Mouse (Mus musculus) granulocyte monocyte progenitor cell, adult 5-6 weeks (primary cell): ENCODE measurements around the gene Bbs9. TPM values are rescaled to one million over a fixed set of nuclear protein-coding genes. Genes with fewer than 3 reads are reported as not detected.

Experiments
- ATAC-seq: replicated peaks from 2 replicates; pipeline ENCODE4 v1.8.0; 2016; ENCODE audit warnings: mild to moderate bottlenecking, moderate TSS enrichment, inconsistent platforms; ENCODE audit not compliant: poor library complexity, severe bottlenecking
- total RNA-seq, 2 experiments: library from RNA; stranded (forward) in 1 of 2; stranded (reverse) in 1 of 2; fragments of 200-712, 200-1000 nt in 1 of 2; fragments of >200 nt in 1 of 2; fragmentation: Nextera tagmentation in 1 of 2; gene quantifications; 2 replicates each; pipeline ENCODE4 v1.2.3; 2014 to 2017

Gene Bbs9
- total RNA-seq, 2 experiments from 2014 or later = 18.4 to 20.5 TPM

- no peak for ATAC-seq
Observed at GRCm38 (mm10) chr9:22779631-22780030, 304.1 kb downstream of the Bbs9 start.

DNA sequence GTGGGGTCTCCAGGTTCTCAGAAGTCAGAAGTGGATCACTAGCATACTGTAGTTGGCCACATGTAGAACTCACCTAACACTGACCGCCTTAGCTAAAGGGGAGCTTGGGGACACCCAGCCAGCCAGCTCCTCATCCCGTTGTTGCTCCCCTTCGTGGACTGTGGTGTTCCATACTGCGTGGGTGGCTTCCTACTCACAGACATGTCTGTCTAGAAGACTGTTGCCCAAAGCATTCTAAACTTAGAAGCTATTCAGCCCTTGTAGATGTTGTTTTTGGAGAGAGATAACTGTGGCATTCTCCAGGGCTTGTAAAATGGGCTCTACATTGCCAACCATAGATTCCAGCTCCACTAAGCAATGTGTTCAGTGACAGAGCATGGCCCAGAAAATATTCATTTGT lies 310.5 kb downstream of the Bbs9 start:
- ATAC-seq = no peak

DNA sequence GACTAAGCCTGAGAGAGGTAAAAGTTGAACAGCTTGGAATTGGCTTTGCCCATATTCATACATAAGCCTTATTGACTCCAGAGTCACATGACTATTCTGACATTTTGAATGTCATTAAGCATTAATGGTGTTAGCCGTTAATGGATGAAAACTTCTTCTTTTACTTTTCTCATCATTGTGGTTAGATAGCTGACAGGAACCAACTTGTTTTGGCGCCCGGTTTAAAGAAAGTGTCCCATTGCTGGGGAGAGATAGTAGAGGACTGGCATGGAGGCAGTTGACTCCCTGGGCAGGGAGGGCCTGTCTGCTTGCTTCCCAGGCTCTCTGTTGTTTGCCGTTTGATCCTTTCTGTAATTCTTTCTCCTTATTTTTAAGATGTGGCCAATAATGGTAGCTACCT lies 312.9 kb downstream of the Bbs9 start:
- ATAC-seq = no peak

DNA sequence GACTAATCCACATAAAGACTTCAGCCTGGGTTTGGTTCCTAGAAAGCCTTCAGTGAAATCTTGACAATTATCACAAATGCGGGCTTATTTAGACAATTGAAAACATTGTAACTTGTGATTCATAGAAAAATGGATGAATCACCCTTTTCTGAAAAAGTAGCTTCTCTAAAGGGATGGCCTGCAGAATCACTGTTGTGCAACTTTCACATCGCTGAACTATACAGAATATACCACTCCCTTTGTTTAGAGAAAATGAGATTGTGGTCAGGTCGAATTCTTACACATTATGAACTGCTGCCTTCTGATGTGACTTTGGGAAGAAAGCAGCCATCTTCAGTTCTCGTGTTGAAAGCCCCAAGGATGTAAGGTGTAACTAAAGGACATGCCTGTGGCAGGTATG lies 313.3 kb downstream of the Bbs9 start:
- no peak for ATAC-seq

DNA sequence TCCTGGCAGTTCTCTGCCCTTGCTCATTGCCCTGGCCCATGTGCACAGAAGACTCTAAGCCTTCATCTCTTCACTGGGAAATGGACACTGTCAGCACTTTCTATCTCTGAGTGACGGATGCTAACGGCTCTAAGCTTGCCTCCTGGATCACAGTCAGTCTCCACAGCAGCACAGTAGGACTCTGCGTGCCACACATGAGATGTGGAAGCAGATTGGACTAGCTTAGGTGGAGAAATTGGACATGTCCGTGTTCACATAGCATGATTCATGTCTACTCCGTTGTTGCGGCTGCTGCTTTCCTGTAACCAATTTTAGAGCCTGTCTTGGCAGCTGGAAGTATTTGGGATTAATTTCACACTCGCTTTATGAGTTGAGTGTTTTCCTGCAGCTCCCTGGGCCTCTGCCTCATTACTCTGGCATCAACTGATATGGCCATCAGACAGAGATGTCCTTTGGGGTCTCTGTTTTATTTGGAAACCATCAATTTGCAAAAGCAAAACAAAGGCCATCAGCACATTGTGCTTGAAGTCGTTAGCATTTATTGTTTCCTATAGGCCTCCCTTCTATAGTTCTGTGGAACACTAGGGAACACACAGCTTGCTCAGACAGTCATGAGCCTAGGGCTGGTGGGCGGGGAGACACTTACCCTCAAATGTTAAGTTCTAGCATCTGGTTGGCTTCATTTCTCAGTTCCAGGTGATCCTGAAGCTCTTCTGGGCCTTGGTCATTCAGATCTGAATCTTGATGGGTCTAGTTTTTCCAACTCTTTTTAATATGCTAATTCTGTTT lies 314.1 kb downstream of the Bbs9 start:
- no peak for ATAC-seq

DNA sequence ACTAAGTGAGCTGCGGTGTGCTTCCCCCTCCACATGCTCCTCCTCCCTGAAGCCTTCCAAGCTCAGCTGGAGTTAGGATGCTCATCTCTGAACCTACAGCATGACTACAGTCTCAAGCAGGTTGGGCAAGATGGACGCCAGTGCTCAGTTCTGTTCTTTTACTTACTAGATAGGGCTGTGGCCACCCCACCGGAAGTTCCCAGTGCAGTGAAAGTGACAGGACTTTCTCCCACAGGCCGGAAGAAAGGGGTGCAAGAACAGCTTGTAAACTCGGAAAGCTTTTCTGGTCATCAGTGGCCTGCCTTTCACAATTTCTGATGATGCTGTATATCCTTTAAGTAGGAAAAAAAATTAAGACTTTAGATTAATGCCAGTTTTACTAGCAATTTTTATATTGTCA lies 315.7 kb downstream of the Bbs9 start:
- ATAC-seq = peak; percentile 79

- ATAC-seq = peak; percentile 28
Observed at GRCm38 (mm10) chr9:22791750-22792149, 316.2 kb downstream of the Bbs9 start.

- no peak for ATAC-seq
Observed at GRCm38 (mm10) chr9:22793698-22794097, 318.2 kb downstream of the Bbs9 start.

DNA sequence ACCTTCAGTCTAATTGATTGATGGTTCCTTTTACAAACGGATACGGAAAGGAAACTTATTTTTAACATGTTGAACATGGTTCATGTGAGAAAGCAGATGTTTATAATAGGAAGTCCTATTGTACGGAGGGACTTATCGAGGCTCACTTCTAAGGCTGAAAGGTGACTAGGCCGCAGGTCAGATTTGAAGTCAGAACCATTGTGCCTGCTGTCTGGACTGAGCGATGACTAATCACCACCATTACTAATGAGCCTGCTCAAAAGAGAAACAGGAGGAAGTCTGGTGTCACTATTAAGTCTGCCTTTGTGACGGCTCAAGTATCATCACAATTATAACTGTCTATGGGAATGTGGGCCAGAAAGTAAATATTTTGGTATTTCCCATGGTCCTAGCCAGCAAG lies 325.2 kb downstream of the Bbs9 start:
- no peak for ATAC-seq

- ATAC-seq = no peak
Observed at GRCm38 (mm10) chr9:22805981-22806380, 330.5 kb downstream of the Bbs9 start.

DNA sequence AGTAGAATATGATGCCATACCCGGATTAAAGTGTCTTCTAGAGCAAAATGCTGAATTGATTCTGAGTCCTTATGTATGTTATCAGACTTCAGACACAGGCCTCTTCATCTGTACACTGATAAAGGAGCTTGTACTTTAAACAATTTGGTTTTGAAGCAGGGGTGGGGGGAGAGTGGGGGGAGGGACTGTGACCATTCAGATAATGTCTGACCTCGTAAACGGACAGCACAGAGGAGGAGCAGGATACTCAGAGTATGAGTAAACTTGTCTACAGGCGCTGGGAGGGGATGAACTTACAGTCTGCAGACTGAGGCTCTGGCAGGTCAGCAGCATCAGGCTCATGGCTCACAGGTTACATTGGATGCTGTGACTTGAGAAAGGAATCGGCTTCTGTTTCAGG lies 331.0 kb downstream of the Bbs9 start:
- no peak for ATAC-seq

- ATAC-seq = peak; percentile 81
Observed at GRCm38 (mm10) chr9:22807693-22808092, 332.2 kb downstream of the Bbs9 start.

DNA sequence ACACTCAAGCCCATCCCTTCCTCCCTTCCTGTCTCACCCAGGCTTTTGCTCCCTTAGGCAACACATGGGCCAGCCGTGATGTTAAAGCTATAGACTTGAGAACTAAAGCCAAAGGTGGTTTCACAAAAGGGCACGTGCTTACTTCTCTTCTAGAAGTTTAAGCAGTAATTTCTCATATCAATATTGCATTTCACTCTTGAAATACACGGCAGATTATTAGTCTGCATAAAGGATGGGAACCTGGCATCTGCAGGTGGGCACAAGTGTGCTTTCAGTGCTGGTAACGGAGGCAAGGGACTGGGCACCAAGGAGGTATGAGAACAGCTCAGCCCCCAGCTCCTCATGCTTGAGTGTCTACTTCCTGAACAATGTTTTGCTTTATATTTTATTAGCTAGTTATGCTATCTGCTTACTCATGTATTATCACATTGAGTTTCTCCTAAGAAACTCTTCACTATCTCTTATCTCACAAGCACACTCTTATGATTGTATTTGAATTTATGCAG lies 334.2 kb downstream of the Bbs9 start:
- no peak for ATAC-seq

- ATAC-seq = no peak
Observed at GRCm38 (mm10) chr9:22810454-22810853, 334.9 kb downstream of the Bbs9 start.

DNA sequence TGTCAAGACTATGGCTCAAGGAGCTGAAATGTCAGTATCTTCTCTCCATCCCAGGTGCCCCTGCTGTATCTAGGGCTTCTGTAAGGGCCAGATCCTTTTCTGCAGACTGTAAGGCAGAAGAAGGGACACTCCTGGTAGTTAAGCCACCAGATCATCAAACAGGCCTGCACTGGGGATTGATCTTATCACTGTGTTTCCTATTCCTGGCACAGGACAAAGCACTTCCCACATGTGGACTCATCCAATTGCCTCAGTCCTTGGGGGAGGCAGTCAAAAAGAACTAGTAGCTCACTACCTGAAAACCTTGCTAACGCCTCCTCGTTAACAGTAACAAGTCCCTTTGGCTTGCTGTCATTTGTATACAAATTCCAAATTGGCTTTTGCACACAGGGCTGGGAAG lies 336.4 kb downstream of the Bbs9 start:
- no peak for ATAC-seq

GRCm38 (mm10) chr9:22814407-22815092 lies 339.0 kb downstream of the Bbs9 start:
- peak; percentile 72 for ATAC-seq

DNA sequence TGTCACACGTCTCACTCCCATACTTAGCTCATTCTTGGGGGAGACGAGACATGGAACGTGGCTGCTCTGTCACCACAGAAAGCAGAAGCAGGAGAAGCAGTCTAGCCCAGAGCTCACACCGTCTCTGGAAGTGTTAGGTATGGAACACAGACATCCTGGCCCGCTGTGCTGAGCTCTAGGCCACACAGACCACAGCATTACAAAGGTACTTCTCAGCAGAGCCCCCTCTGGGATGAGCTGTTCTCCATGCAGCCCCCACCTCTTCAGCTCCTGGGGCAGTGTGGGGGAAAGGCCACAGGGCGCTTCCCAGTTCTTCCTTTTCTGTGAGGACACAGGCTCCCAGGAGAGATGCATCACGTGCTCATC lies 339.6 kb downstream of the Bbs9 start:
- peak; percentile 71 for ATAC-seq

GRCm38 (mm10) chr9:22819539-22819938 lies 344.0 kb downstream of the Bbs9 start:
- ATAC-seq = no peak

DNA sequence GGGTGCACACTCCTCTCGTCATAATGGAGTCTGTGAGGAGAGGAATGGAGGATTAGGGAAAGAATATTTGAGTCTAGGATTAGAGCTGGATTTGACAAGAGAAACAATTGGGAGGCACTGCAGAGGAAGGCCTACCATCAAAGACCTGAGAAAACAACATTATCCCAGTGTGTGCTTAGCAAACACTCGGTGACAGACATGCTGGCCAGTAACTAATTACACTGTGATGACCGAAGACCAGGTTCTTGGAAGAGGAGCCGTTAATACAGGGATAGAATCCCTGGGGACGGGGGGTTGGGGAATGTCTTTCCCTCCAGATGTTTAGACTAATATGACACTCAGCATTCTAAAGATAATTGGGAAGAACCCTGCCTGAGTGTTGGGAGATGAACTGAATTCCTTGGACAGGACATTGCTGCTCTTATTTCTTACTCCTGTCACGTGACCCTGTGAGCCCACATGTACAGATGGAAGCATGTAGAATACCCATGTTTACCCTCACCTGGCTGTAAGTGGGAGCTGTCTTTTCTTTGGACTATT lies 345.2 kb downstream of the Bbs9 start:
- no peak for ATAC-seq

DNA sequence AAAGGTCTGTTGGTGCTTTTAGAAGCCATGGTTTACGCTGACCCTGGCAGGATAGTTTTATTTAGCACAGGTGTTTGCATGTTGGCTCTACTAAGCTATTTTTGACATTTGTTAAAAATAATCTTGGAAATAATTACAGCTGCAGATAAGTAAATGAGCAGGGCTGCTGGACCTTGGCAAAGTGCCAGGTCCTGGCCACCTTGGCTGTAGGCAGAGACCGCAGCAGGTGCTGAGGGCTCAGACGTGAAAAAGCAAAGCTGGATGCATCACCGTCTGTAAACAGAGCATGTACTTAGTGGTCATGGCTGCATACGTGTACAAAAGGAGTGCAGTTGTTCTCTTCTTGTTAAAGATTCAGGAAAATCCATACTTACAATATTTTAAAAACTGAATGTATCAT lies 347.3 kb downstream of the Bbs9 start:
- no peak for ATAC-seq

- ATAC-seq = peak; percentile 89
Observed at GRCm38 (mm10) chr9:22823856-22824255, 348.3 kb downstream of the Bbs9 start.

DNA sequence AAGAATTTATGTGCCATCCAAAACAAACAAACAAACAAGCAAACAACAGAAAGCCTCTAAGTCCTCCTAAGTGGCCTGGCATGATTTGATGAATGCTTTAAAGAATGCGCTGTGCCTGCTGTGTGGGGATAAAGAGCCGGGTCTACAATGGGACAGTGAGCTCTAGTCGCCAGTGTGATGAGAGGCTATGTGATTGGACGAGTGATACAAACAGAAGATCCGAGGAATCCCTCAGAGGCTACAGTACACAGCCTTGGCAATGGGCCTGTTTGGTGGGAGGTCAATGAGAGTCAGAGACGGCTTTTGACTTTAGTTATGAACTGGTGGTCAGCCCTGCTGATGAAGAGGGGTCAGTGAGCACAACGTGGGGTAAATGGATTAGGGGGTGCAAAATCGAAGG lies 349.4 kb downstream of the Bbs9 start:
- no peak for ATAC-seq
